Mouse (Mus musculus) heart, adult 2 months (tissue): ENCODE data around the gene Gm29797. TPM values are rescaled to one million over a fixed set of nuclear protein-coding genes. Genes with fewer than 3 reads are reported as not detected.

Source experiments
- DNase-seq, 2 experiments: peaks; one replicate each; pipeline ENCODE4 v3.0.0; 2021
- H3K27ac ChIP-seq: fragments of 200-600 bp; 2 replicates; pipeline ENCODE4 v1.8.1; 2022
- H3K27me3 ChIP-seq: fragments of 200-500 bp; 2 replicates; pipeline ENCODE4 v1.6.1; 2012; ENCODE audit warnings: mild to moderate bottlenecking, low read length, inconsistent platforms, mixed read lengths; ENCODE audit not compliant: control insufficient read depth, insufficient read depth
- H3K36me3 ChIP-seq: fragments of 200-500 bp; 2 replicates; pipeline ENCODE4 v1.6.1; 2012; ENCODE audit warnings: low read length, inconsistent platforms; ENCODE audit not compliant: control insufficient read depth, insufficient read depth
- H3K4me1 ChIP-seq: fragments of 200-500 bp; 2 replicates; pipeline ENCODE4 v1.6.1; 2011; ENCODE audit warnings: low read length; ENCODE audit not compliant: control insufficient read depth, insufficient read depth
- H3K4me3 ChIP-seq: fragments of 200-600 bp; 2 replicates; pipeline ENCODE4 v1.8.1; 2022
- H3K79me2 ChIP-seq: fragments of 200-500 bp; replicated peaks from 2 replicates; pipeline ENCODE4 v1.6.1; 2012; ENCODE audit warnings: mild to moderate bottlenecking, inconsistent platforms, low read length, moderate library complexity, mixed read lengths; ENCODE audit not compliant: control insufficient read depth, insufficient read depth
- H3K9ac ChIP-seq: fragments of 200-500 bp; 2 replicates; pipeline ENCODE4 v1.6.1; 2012; ENCODE audit warnings: low read depth, mild to moderate bottlenecking, control low read depth, inconsistent platforms, low read length, mixed read lengths
- CTCF ChIP-seq: fragments of 200-600 bp; IDR thresholded peaks from 2 replicates; pipeline ENCODE4 v1.8.1; 2022; ENCODE audit warnings: antibody characterized with exemption, mild to moderate bottlenecking, moderate library complexity
- EP300 ChIP-seq: fragments of 200-500 bp; IDR thresholded peaks from 2 replicates; pipeline ENCODE4 v1.6.1; 2011; ENCODE audit warnings: low read depth, low read length, control low read depth; ENCODE audit not compliant: insufficient read depth
- POLR2A ChIP-seq: fragments of 200-500 bp; IDR thresholded peaks from 2 replicates; pipeline ENCODE4 v1.6.1; 2011; ENCODE audit warnings: mild to moderate bottlenecking, low read depth, low read length, control low read depth; ENCODE audit not compliant: insufficient read depth
- whole genome bisulfite sequencing: fragments of 180-500 bp; shearing (Covaris S2); methylation state at CpG from one replicate; pipeline ENCODE4 v1.1.7; 2018; 5-methylcytosine and 5-hydroxymethylcytosine counted together
- intact Hi-C: fragments of 180-260 bp; cut with DNase I; formaldehyde crosslinking; loops from one replicate; pipeline ENCODE4 v1.15.1; 2025
- polyA plus RNA-seq: library from polyadenylated mRNA; depleted of rRNA; stranded (reverse); fragments of >200 nt; gene quantifications from 2 replicates; pipeline ENCODE4 v1.2.3, GENCODE M21; 2012
- total RNA-seq, 2 experiments: library from RNA; stranded (reverse); gene quantifications; 2 replicates each; pipeline ENCODE4 v1.2.3; 2021

Gene Gm29797
- total and polyA plus RNA-seq, 3 experiments, result 0.21 TPM; not detected in 2

- H3K27me3 ChIP-seq, result no peaks in the 10 kb centered on the region
- no peak overlapping the region for H3K4me3 ChIP-seq
- whole genome bisulfite sequencing, result 25% methylated on average over 4 of the region's 4 CpGs
- TF ChIP-seq CTCF, result no peak
- peak; percentile 56; the same call in 1 of the 2 replicates for TF ChIP-seq EP300
- 0 out of 2 replicates have a peak, but pooled peaks have one; percentile 8 for TF ChIP-seq POLR2A
- peaks cover 18% of the 10 kb centered on the region for H3K4me1 ChIP-seq
- H3K27ac ChIP-seq, result peak overlapping the region; percentile 84
- peak; percentile 87 for DNase-seq
- no peaks in the 10 kb centered on the region for H3K79me2 ChIP-seq
- intact Hi-C loops, result loop anchor here (1.0 kb wide), 1 partner anchor 12 kb away; no protein-coding TSS in a partner anchor
- H3K36me3 ChIP-seq, result peaks cover 6% of the 10 kb centered on the region; the same call in 1 of the 2 replicates
- no peak overlapping the region for H3K9ac ChIP-seq
These were observed 6.4 kb downstream of the Gm29797 start for GRCm38 (mm10) chr2:181663298-181663630.

- Histone ChIP-seq H3K27me3 (peaks cover 4% of the 10 kb centered on the region; the same call in 1 of the 2 replicates), H3K4me3 (peak overlapping the region; percentile 63), H3K27ac (peak overlapping the region; percentile 93), H3K9ac (peak overlapping the region; percentile 97), H3K79me2 (no peaks in the 10 kb centered on the region), H3K4me1 (peaks cover 14% of the 10 kb centered on the region), H3K36me3 (peaks cover 2% of the 10 kb centered on the region; the same call in 1 of the 2 replicates)
- TF ChIP-seq EP300 (0 out of 2 replicates have a peak, but pooled peaks have one; percentile 5), POLR2A (0 out of 2 replicates have a peak, but pooled peaks have one; percentile 20), CTCF (peak; percentile 54)
- WGBS, result 3% methylated on average over 55 of the region's 56 CpGs
- intact Hi-C loops, result loop anchor here (5.0 to 10.0 kb wide), 2 partner anchors 198 to 396 kb away; no protein-coding TSS in a partner anchor
- peak; percentile 52 to 64 for DNase-seq
These were observed 13.6 kb downstream of the Gm29797 start for GRCm38 (mm10) chr2:181670285-181670912.

DNA sequence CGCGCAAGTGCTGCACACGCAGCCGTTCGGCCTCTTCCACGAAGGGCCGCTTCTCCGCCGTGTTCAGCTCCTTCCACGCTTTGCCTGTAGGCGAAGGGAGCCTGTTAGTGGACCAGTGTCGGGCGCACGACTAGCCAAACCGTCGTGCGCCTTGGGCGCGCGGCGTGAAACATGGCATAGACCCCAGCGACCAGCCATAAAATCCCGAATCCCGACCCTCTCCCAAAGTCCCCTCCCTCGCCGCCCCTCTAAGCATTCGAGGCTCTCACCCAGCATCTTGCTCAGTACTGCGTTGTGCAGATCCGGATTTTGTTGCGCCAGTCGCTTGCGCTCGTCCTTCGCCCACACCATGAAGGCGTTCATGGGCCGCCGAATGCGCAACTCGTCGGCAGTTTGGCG lies 14.1 kb downstream of the Gm29797 start:
- no peak for DNase-seq
- Histone ChIP-seq H3K9ac (peak overlapping the region; percentile 97), H3K27ac (peak overlapping the region; percentile 93), H3K79me2 (no peaks in the 10 kb centered on the region), H3K36me3 (peaks cover 2% of the 10 kb centered on the region; the same call in 1 of the 2 replicates), H3K4me1 (peaks cover 14% of the 10 kb centered on the region), H3K27me3 (peaks cover 4% of the 10 kb centered on the region; the same call in 1 of the 2 replicates), H3K4me3 (peak overlapping the region; percentile 63)
- intact Hi-C loops, result loop anchor here (5.0 to 10.0 kb wide), 2 partner anchors 199 to 396 kb away; no protein-coding TSS in a partner anchor
- TF ChIP-seq CTCF, result no peak
- TF ChIP-seq EP300, result no peak
- no peak for TF ChIP-seq POLR2A
- WGBS, result under 1% methylated on average over 41 of the region's 41 CpGs

GRCm38 (mm10) chr2:181671326-181671725 lies 14.5 kb downstream of the Gm29797 start, which contains the start of gene Sox18:
Gene Sox18 (minus strand): TSS chr2:181671640.
- peak; percentile 86 to 89 for DNase-seq
- Histone ChIP-seq H3K27ac (peak within 1 kb of the TSS; percentile 93), H3K9ac (peak within 1 kb of the TSS; percentile 97), H3K27me3 (peaks cover 4% of the 10 kb centered on the region; the same call in 1 of the 2 replicates), H3K4me1 (peaks cover 14% of the 10 kb centered on the region), H3K79me2 (no peaks in the 10 kb centered on the region), H3K4me3 (peak within 1 kb of the TSS; percentile 63), H3K36me3 (peaks cover 2% of the 10 kb centered on the region; the same call in 1 of the 2 replicates)
- intact Hi-C loops, result loop anchor here (5.0 to 10.0 kb wide), 2 partner anchors 199 to 397 kb away; no protein-coding TSS in a partner anchor
- WGBS, result 1% methylated on average over 43 of the region's 43 CpGs
- TF ChIP-seq POLR2A, result peak; percentile 99
- TF ChIP-seq CTCF, result no peak
- TF ChIP-seq EP300, result peak; percentile 88; the same call in 1 of the 2 replicates

GRCm38 (mm10) chr2:181671984-181672383 lies 15.2 kb downstream of the Gm29797 start:
- peaks cover 16% of the 10 kb centered on the region for H3K4me1 ChIP-seq
- H3K27me3 ChIP-seq, result peaks cover 4% of the 10 kb centered on the region; the same call in 1 of the 2 replicates
- H3K9ac ChIP-seq, result peak overlapping the region; percentile 97
- H3K79me2 ChIP-seq, result no peaks in the 10 kb centered on the region
- intact Hi-C loops, result loop anchor here (5.0 to 10.0 kb wide), 2 partner anchors 200 to 397 kb away; no protein-coding TSS in a partner anchor
- peak overlapping the region; percentile 93 for H3K27ac ChIP-seq
- H3K36me3 ChIP-seq, result peaks cover 2% of the 10 kb centered on the region; the same call in 1 of the 2 replicates
- H3K4me3 ChIP-seq, result peak overlapping the region; percentile 63
- DNase-seq, result no peak
- WGBS, result 20% methylated on average over 7 of the region's 7 CpGs
- TF ChIP-seq CTCF (no peak), POLR2A (no peak), EP300 (no peak)

GRCm38 (mm10) chr2:181673501-181673900 lies 16.7 kb downstream of the Gm29797 start:
- peaks cover 4% of the 10 kb centered on the region; the same call in 1 of the 2 replicates for H3K27me3 ChIP-seq
- no peaks in the 10 kb centered on the region for H3K79me2 ChIP-seq
- 31% methylated on average over 1 of the region's 1 CpGs for WGBS
- H3K36me3 ChIP-seq, result peaks cover under 1% of the 10 kb centered on the region; the same call in 1 of the 2 replicates
- peaks cover 17% of the 10 kb centered on the region for H3K4me1 ChIP-seq
- no peak for DNase-seq
- peak overlapping the region; percentile 93 for H3K27ac ChIP-seq
- TF ChIP-seq EP300 (no peak), POLR2A (no peak), CTCF (no peak)
- no peak overlapping the region for H3K4me3 ChIP-seq
- no peak overlapping the region; the same call in 1 of the 2 replicates for H3K9ac ChIP-seq
- intact Hi-C loops, result loop anchor here (5.0 to 10.0 kb wide), 2 partner anchors 201 to 399 kb away; no protein-coding TSS in a partner anchor
